Mouse (Mus musculus): ENCODE results near the gene Ntf3.

DNA sequence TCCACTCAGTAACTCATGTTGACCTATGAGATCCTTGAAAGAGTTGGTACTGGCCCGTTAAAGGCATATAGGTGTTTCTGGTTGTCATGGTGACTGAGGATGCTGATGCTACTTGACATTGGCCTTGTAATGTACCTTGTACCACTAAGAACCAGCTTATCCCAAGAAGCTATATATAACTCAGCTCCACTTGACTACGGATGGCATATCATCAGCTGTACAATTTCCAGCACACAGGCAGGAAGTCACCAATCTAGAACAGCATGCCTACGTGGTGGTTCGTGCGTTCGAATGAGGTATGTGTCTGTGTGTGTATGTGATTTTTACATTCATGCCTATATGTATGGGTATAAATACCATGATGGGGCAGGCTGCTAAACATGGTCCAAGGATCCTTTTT, 25.7 kb downstream of the Ntf3 start:
- TF ChIP-seq POLR2A (IDR thresholded peaks at IDR 0.05; ENCODE audit: control insufficient read depth in 1 of 2, insufficient read depth in 1 of 2, low read depth in 1 of 2, low read length in 2 of 2, poor library complexity in 1 of 2): no peak
- TF ChIP-seq CTCF (IDR thresholded peaks at IDR 0.05 in 2 of 3, conservative IDR thresholded peaks at IDR 0.05 in 1 of 3; ENCODE audit: control insufficient read depth in 1 of 3, insufficient read depth in 1 of 3, low read depth in 2 of 3, low read length in 3 of 3, poor library complexity in 1 of 3, severe bottlenecking in 1 of 3): no peak
- no peak for TF ChIP-seq TAL1 (IDR thresholded peaks at IDR 0.05; ENCODE audit: low read length)
- TF ChIP-seq POLR2AphosphoS5 (IDR thresholded peaks at IDR 0.05; ENCODE audit: borderline replicate concordance, low read depth, low read length): no peak
- no peak for TF ChIP-seq USF1 (IDR thresholded peaks at IDR 0.05; ENCODE audit: low read depth, low read length)
- TF ChIP-seq ZMIZ1 (IDR thresholded peaks at IDR 0.05; ENCODE audit: low read depth, low read length): no peak
- no peak for TF ChIP-seq MEF2A (IDR thresholded peaks at IDR 0.05; ENCODE audit: extremely low read depth, insufficient replicate concordance, low read depth, low read length, poor library complexity, severe bottlenecking)
- no peak for TF ChIP-seq MAX (IDR thresholded peaks at IDR 0.05; ENCODE audit: low read length)
- TF ChIP-seq GABPA (IDR thresholded peaks at IDR 0.05; ENCODE audit: low read depth, low read length): no peak
- no peak for TF ChIP-seq MYC (IDR thresholded peaks at IDR 0.05; ENCODE audit: low read depth, low read length)
- no peak for TF ChIP-seq ZNF384 (IDR thresholded peaks at IDR 0.05; ENCODE audit: low read depth, low read length)
- TF ChIP-seq TBP (IDR thresholded peaks at IDR 0.05; ENCODE audit: low read depth, low read length): no peak
- TF ChIP-seq NRF1 (IDR thresholded peaks at IDR 0.05; ENCODE audit: insufficient read depth, low read depth, low read length, poor library complexity, severe bottlenecking): no peak
